Mouse (Mus musculus): ENCODE data around the gene Cux1.
"Not testable (repeated sequence)": the region's sequence is repeated elsewhere in the genome, so short reads cannot be mapped to it uniquely, and the experiment has no call there.

Cux1 gene

GRCm38 (mm10) chr5:136213716-136214115 is 353.6 kb downstream of the Cux1 start:
- in situ Hi-C loops (cut with MboI, MseI), result no loop called here

- in situ Hi-C loops (cut with MboI, MseI), result no loop called here
These were observed 354.6 kb downstream of the Cux1 start for GRCm38 (mm10) chr5:136212716-136213115.

DNA sequence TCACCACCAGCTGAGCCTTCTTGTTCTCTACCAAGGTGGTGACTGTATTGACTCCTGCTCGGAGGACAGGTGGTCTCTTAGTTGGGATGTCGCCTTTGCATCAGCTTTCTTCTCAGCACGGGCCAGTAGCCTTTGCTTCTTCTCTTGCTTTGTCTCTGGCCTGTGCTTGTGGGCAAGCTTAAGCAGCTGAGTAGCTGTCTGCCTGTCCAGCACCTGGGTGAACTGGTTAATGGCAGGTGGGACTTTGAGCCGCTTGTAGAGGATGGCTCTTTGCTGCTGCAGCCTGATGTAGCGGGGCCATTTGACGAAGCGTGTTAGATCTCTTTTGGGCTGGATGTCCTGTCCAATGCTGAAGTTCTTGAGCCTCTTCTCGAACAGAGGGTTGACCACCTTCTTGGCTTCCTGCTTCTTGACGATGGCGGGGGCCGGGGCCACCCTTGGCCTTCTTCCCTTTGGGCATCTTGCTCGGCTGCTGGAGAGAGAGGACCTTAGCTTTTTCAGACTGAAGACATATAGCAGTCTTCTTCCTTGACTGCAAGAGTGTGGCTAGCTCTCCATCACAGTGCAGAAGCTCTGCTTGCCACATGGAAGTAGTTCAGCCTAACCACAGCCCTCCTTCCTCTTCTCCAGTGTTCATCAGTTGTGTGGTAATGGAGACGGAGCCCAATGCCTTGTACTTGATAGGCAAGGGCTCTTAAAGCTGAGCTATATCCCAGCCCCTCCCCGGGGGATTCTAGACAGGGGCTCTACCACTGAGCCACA is 355.8 kb downstream of the Cux1 start:
- in situ Hi-C loops (cut with MboI, MseI), result not testable (repeated sequence)

- in situ Hi-C loops (cut with MboI, MseI), result no loop called here
These were observed 356.7 kb downstream of the Cux1 start for GRCm38 (mm10) chr5:136210549-136210948.

GRCm38 (mm10) chr5:136201832-136202231 is 365.5 kb downstream of the Cux1 start:
- in situ Hi-C loops (cut with MboI, MseI), result loop anchor here (5.0 kb wide), 1 partner anchor 50 kb away; no protein-coding TSS in a partner anchor

DNA sequence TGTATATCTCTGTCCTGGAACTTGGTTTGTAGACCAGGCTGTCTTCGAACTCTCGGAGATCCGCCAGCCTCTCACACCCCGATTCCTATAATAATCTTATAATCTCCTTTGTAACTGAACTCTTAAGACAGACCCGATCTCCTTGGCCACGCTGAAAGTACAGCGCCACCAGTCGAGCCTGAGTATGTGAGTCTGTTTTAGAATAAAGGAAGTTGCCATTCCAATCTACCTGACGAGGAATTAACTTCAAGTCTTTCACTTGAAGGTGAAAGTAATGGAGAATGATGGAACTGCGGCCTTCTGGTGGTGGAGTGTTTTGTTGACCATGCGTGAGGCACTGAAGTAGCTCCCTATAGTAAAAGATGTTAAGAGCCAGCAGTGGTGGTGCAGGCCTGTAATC is 367.8 kb downstream of the Cux1 start:
- in situ Hi-C loops (cut with MboI, MseI), result no loop called here

DNA sequence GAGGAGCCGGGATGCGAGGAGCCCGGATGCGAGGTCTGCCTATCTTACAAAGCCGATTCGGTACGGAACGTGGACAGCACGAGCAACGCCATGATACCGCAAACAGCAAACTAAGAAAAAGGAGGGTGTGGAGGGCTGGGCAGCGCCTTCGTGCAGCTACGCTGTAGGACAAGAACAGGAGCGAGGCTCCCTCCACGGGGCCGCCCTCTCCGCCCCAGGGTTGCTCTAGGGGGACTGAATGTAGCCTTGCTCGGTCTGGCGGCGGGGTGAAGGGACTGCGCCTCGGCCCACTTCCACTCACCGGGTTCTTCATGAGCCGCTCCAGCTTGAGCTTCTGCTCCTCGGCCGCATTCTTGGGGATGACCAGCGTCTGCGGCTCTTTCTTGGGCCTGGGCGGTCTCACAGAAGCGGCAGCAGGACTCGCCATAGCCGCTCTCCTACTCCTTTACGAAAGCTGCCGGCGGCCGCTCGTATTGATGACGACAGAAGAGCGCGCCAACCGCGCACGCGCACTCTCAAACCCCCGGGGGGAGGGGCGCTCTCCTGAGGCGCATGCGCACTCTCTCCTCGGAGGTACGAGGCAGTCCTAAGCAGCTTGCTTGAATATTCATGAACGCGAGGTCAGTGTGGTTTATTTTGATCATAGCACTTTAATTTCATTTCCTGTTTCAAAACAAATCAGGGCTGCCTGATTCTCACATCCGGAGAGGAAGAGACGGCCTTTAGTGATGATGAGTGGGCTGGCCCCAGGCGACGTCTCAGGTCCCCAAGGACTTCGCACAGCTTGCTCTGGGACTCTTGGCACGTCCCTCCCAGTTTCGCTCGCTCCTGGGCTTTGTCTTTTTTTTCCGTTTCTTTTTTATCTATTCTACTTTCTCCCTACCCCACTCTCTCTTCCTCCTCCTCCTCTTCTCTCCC is 368.6 kb downstream of the Cux1 start, which contains the start of gene Prkrip1:
Prkrip1 (minus strand) TSS at position 490 of the 918 bp plus-strand sequence.
- in situ Hi-C loops (cut with MboI, MseI), result no loop called here

Measured in T-helper 2 cell (primary cell).